Mouse (Mus musculus) Muller cell, postnatal 12 days (primary cell): ENCODE results near the gene Nos1ap.
A peak's percentile ranks its signal among the peaks of the same experiment; 100 is the strongest.

Source experiments
- DNase-seq: peaks from one replicate; pipeline ENCODE4 v3.0.0-alpha.2; 2015; ENCODE audit errors: inconsistent ontology term

The Nos1ap gene

DNA sequence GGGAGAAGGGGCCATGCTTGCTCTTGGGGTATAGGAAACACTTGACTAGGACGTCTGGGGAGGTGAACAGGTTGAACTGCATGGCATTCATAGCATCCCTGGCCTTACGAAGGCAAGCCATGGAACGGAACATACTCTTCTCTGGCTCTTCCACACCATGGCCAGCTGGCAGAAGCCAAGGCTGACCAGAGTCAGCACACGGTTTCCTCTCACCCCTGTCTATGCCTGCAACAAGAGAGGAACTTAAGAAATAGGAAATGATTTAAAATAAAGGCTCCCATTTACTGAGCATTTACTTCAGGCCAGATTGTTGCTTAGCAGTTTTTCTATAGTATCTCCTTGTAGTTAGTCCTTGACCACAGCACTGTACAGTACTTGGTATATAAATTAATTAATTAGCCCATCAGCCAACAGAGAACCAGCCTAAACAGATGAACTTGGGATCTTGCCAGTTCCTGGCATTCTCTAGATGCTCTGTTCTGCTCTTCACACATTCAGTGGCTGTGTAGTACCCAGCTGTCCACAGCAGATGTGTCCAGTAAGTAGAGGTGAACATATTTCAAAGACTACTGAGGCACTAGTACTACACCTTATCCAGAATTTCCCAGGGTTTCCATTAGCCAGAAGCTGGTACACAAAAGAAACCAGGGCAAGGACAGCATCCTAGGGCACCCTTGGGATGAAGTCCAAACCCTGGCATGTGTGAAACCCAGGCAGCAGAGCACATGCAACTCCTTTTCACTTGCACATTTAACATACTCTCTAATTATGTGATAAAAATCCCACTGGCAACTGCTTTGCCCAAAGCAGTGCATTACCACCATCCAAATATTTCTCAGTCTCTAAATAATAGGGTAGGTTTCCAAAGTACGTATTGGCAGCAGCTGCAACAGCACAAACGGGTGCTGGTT, 123.3 kb downstream of the Nos1ap start:
- DNase-seq = peak; percentile 19

DNA sequence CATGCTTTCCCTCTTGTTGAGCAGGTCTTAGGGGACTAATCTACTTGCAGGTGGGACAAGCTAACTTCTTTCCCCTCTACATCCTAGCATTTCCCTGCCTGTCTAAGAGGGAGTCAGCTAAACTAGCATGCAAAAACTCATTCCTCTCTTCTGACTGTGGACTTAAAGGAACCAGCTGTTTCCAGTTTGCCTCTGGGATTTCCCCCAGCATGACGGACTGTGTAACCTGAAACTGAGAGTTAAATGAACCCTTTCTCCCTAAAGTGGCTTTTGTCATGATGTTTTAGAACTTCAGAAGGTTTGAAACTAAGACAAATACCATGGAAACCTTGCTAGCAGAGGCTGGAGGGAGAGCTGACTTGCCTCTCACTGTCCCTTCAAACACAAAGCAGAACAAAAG, 127.5 kb downstream of the Nos1ap start:
- no peak for DNase-seq

DNA sequence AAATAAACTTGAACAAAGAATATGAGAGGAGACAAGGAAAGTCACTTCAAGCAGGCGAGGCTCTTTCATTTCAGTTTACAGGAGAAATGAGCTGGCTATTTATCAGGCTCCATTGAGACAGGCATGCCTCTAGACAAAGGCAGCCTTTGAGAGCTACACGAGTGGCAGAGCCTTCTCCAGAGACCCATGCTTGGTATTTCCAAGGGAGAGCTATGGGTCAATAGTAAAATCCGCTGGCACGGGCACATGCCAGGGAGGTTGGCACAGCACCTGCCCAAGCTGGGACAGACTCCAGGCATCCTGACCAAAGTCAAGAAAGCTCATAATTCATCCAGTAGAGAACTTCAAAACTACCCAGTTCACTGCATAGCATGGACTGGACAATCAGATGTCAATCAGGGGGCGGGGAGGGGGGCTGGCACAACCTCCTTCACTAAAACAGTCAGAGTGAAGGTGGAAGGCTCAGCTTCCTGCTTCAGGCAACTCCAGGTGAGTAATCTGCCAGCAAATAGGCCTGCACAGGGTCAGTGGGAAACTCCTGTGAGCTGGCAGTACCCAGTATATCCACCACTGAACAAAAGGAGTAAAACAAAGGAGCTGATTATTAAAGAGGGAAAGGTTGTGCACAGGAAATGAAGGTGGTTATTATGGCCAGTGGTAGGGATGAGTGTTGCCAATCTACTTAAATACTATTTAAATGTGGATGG, 129.6 kb downstream of the Nos1ap start:
- DNase-seq = peak; percentile 79

DNA sequence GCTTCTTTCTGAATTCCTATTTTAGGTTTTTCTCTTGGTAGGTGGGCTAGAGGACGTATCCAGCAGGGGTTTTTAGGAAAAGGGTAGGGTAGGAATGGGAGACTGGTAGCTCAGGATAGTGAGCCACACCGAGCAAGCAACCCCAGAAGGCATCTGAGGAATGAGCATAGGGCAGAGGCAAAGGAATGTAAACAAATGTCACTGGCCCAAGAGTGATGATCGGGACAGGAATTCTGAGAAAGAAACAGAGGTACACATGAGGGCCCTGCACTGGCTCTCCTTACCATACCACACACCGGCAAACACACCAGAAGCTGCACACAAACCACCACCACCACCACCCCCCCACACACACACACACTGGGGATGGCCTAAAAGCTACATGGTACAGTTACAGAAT, 132.0 kb downstream of the Nos1ap start:
- peak; percentile 24 for DNase-seq

DNA sequence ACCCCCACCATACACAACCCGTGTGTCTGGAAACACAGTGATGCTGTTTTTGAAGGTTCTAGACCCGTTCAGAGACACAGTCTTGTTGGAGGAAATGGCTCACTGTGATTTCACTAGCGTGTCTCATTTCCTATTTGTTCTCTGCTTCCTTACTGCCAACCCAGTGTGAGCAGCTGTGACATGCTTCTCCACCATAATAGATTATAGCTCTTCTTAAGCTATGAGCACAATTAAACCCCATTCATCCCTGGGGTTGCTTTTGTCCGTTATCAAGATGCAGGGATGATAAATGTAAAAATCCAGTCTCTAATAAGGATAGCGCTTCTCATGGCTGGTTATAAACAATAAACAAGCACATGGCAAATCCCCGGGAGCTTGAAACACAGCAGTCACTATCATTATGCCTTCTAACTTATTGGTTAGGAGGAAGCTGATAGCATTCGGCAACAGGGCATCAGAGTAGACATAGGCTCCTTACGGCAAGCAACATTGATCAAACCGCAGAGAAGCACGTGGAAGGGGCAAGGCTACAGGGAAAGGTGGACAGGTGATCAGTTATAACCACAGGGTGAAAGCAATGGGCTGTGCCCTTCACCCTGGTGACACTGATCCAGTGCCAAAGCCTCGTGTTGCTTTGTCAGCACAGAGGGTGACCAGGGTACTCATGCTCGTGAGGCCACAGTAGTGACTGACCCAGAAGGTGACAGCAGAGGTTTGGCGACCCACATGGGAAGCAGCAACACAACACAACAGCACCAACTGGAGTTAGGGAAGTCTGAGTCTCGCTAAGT, 133.6 kb downstream of the Nos1ap start:
- DNase-seq = no peak

DNA sequence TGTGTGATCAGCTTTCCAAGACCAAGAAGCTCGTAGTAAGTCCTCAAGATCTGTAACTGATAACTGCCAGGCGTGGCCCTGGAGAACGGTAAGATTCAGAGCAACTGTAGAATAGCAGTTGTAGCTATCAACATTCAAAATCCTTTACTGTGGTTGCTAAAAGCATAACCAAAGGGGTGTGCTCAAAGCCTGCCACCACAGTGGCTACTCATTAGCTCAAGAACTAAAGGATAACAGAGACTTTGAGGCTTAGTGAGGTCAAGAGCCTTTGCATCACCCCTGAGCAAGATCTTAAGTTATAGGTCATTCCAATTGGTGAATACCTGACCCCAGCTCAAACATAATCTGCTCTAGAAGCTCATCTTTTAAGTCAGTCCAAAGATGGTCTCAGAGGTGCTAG, 134.3 kb downstream of the Nos1ap start:
- DNase-seq = no peak

DNA sequence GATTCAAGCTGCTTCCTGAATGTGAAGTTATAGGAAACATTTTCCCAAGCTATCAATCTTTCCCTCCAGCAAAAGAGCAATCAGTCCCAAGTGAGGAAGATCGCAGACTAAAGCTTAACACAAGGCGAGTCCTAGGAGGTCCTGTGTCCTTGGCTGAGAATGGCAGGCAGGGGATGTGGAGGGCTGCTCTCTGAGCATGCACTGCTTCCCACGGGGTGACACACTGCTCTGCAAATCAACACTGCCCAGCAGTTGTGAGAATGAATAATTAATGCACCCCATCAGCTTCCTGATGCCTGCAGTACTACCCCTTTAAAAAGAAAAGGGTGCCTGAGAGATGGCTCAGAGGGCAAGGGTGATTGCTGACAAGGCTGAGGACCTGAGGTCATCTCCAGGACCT, 136.2 kb downstream of the Nos1ap start:
- no peak for DNase-seq

DNA sequence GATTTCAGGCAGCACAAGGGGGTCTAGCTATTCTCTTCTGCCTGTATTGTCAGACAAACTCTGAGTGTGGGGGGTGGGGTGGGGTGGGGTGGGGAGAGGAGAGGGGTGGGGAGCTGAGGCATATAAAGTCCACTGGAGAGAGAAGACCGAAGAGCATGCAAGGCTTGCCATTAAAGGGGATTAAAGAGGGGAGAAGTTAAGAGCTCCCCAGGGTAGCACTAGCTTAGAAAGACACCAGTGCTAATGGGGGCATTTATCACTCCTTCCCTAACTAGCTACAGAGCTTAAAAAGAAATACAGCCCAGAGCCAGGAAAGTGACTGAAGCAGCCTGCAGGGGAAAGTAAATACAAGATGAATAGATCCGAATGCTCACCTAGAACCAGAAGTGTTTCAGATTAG, 141.4 kb downstream of the Nos1ap start:
- DNase-seq = no peak

DNA sequence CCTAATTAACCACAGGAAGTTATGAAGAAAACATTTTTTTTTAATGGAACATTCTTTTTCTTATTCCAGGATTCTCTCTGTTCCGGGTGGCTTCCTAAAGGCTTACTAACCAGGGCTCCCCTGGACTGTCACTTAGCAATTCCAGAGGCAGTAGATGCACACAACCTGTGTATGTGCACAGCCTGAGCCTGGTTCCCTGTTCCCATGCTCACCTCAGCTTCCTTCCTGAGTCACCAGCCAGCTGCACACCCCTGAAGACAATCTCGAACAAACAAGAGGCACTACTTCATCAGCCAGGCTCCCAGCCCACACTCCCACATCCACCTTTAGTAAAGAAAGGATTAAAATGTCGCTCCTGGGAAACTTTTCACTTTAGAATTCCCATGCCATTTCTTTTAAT, 144.2 kb downstream of the Nos1ap start:
- DNase-seq = no peak

DNA sequence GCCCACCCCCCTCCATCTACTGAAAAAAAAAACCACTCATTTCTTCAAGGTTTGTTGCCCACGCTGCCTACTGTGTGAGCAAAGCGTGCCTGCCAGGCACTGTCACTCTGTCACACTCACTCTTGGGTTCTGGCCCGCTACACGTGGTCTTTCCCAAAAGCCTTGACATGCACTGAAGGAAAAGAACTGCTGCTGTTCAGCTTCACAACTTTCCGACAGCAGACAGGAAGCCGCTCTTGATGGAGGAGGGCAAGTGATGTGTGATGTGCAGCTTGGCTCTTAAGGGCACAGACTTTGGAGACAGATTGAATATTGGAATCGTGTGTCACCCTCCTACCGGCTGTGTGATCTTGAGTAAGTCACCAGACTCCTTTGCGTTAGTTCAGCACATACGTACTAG, 149.3 kb downstream of the Nos1ap start:
- DNase-seq = no peak

DNA sequence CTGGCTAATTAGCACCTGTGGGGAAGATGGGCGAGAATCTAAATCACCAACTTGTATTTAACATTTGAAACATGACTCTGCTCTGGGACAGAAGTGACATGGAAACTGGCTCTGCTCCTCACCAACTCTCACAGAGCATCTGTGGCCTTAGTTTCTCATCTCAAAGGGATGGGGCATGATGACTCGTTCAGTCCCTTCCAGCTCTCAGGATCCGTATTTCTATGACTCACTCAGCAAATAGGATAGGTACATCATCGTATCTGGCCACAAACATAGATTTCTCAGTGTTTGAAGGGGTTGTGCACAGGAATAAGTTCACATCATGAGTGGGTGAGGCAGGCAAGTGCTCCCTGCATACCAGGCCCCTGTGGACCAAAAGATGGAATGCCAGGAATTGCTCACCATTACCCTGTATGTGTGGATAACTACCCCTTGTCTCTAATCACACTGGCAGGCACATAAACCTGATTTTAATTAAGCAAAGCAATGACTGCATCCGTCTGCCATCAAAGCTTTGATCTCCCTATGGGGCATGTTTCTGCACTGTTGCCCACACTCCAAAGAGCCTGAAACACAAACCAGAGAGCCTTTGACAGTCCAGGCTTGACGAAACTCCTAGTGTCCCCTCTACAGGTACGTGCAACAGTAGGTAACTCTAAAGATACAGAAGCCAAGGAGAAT, 151.1 kb downstream of the Nos1ap start:
- DNase-seq = peak; percentile 87

DNA sequence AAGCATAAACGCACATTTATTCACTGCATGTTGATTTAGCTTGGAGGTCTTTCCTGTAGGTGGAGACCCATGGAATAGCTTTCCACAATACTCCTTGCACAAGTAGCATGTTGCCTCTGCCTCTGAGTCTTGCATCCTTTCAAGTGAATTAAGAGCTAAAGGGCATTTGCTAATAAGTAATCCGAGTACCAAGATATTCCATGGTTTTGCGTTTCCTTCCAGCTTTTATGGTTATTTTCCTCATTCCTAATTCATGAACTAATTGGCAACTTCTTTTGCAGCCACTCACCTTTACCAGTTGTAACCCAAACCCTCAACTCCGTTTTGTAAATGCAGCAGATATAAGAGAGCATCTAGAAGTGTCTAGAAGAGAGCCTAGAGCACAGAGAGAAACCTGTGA, 155.5 kb downstream of the Nos1ap start:
- no peak for DNase-seq

DNA sequence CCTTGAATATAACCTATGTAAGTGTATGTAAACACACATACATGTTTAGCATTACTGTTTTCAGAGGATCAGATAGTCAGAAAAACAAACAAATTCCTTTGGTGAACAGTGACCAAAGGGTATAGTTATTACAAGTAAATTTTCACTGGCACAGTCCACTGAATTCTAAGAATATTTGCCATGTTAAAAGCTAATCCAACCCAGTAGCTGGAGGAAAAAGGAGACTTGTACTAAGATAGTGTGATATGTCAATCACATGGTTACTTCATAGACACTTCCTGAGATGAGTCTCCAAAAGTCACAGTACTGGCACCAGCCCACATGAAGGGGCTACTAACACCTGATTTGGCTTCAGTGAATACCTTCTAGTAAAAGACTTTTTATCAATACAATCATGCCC, 156.0 kb downstream of the Nos1ap start:
- no peak for DNase-seq

DNA sequence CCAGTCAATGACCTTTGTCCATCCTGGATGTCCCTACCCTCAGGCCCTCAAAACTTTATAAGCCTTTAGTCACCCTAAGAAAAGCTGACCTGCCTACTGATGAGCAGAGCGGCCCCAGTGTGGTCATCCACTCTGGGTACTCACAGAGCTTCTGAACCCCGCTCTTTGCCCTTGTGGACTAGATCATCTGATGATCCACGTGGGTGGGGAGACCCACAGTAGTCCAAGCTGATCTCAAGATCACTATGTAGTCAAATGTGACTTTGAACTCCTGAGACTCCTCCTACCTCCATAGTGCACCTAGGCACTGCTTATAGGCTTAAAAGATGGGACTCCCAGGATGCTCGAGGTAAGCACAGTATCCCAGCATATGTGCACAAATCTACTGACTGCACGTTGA, 157.4 kb downstream of the Nos1ap start:
- DNase-seq = no peak

DNA sequence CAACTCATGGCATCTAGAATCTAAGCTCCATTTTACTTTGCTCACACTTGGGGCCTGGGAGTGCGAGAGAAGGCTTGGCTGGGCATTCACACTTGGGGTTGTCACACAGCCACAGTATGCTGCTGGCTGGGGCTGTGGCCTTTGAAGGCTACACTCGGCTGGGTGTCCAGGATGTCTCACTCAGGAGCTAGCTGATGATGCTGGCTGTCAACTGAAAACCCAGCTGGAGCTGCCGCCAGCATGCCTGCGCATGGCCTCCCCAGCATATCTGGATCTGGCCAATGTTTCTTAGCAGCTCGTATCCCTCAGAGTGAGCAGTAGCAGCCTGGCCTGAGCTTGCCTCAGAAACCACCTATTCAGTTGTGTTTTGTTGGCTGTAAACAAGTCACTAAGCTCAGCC, 158.3 kb downstream of the Nos1ap start:
- no peak for DNase-seq

DNA sequence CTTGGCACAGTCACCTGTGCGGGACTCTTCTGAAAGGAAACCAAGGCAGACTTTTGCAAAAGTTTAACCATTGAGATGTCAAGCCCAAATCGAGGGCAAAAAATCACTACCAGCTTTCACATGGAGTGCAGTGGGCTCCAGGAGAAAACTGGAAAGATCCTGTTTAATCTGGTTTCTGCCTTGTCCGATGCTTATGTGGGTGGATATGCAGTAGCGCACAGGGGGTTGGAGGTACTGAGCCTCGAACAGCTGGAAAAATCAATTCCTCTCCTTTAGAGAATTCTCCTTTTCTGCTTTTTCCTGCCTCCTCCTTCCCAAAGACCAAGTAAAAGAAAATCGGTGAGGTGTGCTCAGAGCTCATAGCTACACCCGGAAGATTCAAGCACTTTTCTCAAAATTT, 159.0 kb downstream of the Nos1ap start:
- DNase-seq = no peak

DNA sequence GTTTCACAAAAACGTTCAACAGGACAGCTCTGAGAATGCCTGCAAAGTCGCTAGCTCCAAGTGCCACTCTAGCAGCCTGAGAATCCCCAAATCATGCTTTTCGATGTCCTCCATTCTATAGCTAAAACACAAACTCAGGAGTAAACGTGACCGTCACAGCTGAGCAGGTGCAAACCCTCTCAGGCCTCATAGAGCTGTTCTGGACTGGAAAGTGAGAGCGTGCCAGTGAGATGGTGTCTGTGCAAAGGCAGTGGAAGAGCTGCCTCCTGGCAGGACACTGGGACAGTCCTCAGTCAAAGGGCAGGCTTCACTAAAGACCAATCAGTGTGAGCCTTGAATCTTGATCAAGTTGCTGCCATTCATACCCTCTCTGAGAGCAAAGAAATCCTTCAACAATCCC, 160.0 kb downstream of the Nos1ap start:
- no peak for DNase-seq

DNA sequence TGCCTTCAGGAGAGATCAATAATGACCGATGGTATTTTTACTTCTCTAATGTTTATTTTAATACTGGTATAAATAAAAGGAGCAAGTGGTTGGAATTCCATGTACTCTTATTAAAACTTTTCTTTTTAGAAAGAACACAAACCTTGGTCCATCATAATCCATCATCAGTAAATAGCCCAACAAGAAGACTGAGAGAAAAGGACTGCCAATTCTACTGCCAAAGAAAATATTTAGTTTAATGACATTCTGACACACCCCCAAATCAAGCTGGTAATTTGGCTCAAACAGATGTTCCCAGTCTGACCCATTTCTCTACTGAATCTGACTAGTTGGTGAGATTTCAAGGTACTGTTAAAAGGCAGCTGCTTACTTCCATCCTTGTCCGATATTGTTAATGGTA, 161.5 kb downstream of the Nos1ap start:
- no peak for DNase-seq

DNA sequence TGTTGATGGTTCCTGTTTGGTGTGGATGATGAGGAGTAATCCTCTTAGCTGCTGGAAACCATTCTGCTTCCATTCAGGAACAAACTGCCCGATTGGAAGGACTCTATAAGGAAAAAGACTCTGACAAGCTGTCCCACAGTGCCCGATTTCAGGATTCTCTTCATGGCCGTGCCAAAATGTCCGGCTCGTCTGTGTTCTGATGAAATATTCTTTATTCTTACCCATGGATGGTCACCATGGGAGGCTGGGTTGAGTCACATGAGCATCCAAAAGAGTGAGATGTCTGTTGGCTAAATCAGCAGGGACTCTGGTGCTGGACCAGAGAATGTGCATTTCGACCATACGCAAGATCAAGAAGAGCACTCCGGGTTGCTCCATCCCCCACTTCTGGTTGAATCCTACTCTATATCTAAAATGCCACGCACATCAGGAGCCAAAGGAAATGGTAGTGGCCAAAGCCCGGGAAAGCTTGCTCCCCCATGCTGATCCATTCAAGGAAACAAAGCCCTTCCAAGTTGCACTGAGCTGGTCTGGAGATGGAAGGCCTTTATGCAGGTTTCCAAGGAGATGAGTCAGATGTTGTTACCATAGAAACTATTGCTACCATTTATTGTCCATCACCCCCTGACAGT, 165.3 kb downstream of the Nos1ap start:
- no peak for DNase-seq

DNA sequence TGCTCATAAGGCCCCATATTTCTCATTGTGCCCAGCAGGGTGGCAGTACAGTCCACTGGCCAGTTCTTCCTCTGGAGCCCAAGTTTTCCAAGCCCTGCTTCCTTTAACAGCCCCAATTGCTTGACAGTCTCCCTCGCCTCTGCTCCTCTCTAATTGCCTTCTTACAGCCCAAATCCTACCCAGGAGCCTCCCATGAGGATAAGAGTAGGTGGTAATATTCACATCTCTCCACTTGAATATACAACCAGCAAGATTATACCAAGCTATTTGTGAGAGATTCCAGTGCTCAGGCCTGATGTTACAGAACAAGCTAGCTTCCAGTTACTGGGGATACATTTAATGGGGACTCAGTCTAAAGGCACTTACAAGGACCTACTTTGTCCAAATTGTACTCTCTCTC, 166.6 kb downstream of the Nos1ap start:
- no peak for DNase-seq

DNA sequence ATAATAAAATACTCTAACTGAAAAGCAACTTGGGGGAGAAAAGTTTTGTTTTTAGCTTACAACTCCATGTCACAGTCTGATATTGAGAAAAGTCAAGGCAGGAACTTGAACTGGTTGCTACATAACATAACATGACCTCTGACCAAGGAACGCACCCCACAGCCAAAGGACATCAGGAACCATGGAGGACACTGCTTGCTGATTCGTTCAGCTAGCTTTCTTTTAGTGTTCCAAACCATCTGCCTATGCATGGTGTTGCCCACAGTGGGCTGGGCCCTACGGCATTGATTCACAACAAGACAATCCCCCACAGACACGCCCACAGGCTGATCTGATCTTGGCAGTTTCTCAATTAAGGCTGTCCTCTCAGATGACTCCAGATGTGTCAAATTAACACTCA, 167.5 kb downstream of the Nos1ap start:
- DNase-seq = no peak
